Mouse (Mus musculus) neural tube, embryonic 15.5 days (tissue): ENCODE data around the gene Abca12. TPM values are rescaled to one million over a fixed set of nuclear protein-coding genes. Genes with fewer than 3 reads are reported as not detected.

Experiments used
- ATAC-seq: fragments of 200-750 bp; cut with Nextera tagmentation; 2 replicates; pipeline ENCODE4 v1.8.0; 2017; ENCODE audit warnings: mild to moderate bottlenecking, moderate TSS enrichment, moderate library complexity; ENCODE audit not compliant: low FRiP score
- H3K27ac ChIP-seq: fragments of 300-500 bp; sonication (generic); replicated peaks from 2 replicates; pipeline ENCODE4 v1.5.1; 2015; ENCODE audit warnings: mild to moderate bottlenecking, inconsistent platforms
- H3K27me3 ChIP-seq: fragments of 300-500 bp; sonication (generic); replicated peaks from 2 replicates; pipeline ENCODE4 v1.6.1; 2015; ENCODE audit warnings: inconsistent platforms
- H3K36me3 ChIP-seq: fragments of 300-500 bp; sonication (generic); 2 replicates; pipeline ENCODE4 v1.6.1; 2015; ENCODE audit warnings: inconsistent platforms
- H3K4me1 ChIP-seq: fragments of 300-500 bp; sonication (generic); 2 replicates; pipeline ENCODE4 v1.6.1; 2015; ENCODE audit warnings: inconsistent platforms
- H3K4me2 ChIP-seq: fragments of 300-500 bp; sonication (generic); 2 replicates; pipeline ENCODE4 v1.6.1; 2015; ENCODE audit warnings: inconsistent platforms, mild to moderate bottlenecking, moderate library complexity
- H3K4me3 ChIP-seq: fragments of 300-500 bp; sonication (generic); replicated peaks from 2 replicates; pipeline ENCODE4 v1.5.1; 2015; ENCODE audit warnings: mild to moderate bottlenecking, inconsistent platforms
- H3K9ac ChIP-seq: fragments of 300-500 bp; sonication (generic); replicated peaks from 2 replicates; pipeline ENCODE4 v1.6.1; 2015; ENCODE audit warnings: mild to moderate bottlenecking, inconsistent platforms
- H3K9me3 ChIP-seq: fragments of 300-500 bp; sonication (generic); replicated peaks from 2 replicates; pipeline ENCODE4 v1.6.1; 2016; ENCODE audit warnings: inconsistent platforms
- WGBS: fragments of 180-500 bp; shearing (Covaris S2); methylation state at CpG from one replicate; pipeline ENCODE4 v1.1.7; 2015; ENCODE audit warnings: mixed read lengths; 5-methylcytosine and 5-hydroxymethylcytosine counted together
- polyA plus RNA-seq: library from polyadenylated mRNA; unstranded; fragments of >200 nt; fragmentation: Nextera tagmentation; extraction: Ambion mirVana; gene quantifications from 2 replicates; pipeline ENCODE4 v1.2.1, GENCODE M21; 2015

The Abca12 gene
- polyA plus RNA-seq, 1 experiment from 2014 or later = 0.12 TPM

GRCm38 (mm10) chr1:71312171-71312570 lies 102.5 kb downstream of the Abca12 start:
- ATAC-seq = no peak
- Histone ChIP-seq H3K4me1 (no peaks in the 10 kb centered on the region), H3K27me3 (no peaks in the 10 kb centered on the region), H3K36me3 (no peaks in the 10 kb centered on the region), H3K9me3 (no peaks in the 10 kb centered on the region), H3K27ac (no peak overlapping the region), H3K4me3 (no peak overlapping the region), H3K4me2 (no peak overlapping the region), H3K9ac (no peak overlapping the region)
- 92% methylated on average over 4 of the region's 4 CpGs for WGBS

- no peaks in the 10 kb centered on the region for H3K4me1 ChIP-seq
- no peaks in the 10 kb centered on the region for H3K27me3 ChIP-seq
- no peak overlapping the region for H3K27ac ChIP-seq
- no peaks in the 10 kb centered on the region for H3K36me3 ChIP-seq
- ATAC-seq = no peak
- no peaks in the 10 kb centered on the region for H3K9me3 ChIP-seq
- H3K4me2 ChIP-seq = no peak overlapping the region
- 88% methylated on average over 6 of the region's 6 CpGs for WGBS
- H3K4me3 ChIP-seq = no peak overlapping the region
- no peak overlapping the region for H3K9ac ChIP-seq
Observed at GRCm38 (mm10) chr1:71310614-71311013, 104.1 kb downstream of the Abca12 start.

- H3K27me3 ChIP-seq = no peaks in the 10 kb centered on the region
- H3K4me2 ChIP-seq = no peak overlapping the region
- H3K36me3 ChIP-seq = no peaks in the 10 kb centered on the region
- WGBS = 57% methylated on average over 2 of the region's 2 CpGs
- H3K9me3 ChIP-seq = no peaks in the 10 kb centered on the region
- ATAC-seq = no peak
- H3K4me3 ChIP-seq = no peak overlapping the region
- no peak overlapping the region for H3K9ac ChIP-seq
- no peak overlapping the region for H3K27ac ChIP-seq
- no peaks in the 10 kb centered on the region for H3K4me1 ChIP-seq
Observed at GRCm38 (mm10) chr1:71307362-71307761, 107.3 kb downstream of the Abca12 start.

GRCm38 (mm10) chr1:71306196-71306595 lies 108.5 kb downstream of the Abca12 start:
- no peaks in the 10 kb centered on the region for H3K4me1 ChIP-seq
- WGBS = 53% methylated on average over 3 of the region's 3 CpGs
- ATAC-seq = no peak
- H3K27ac ChIP-seq = no peak overlapping the region
- no peak overlapping the region for H3K4me3 ChIP-seq
- no peak overlapping the region for H3K9ac ChIP-seq
- H3K36me3 ChIP-seq = no peaks in the 10 kb centered on the region
- H3K4me2 ChIP-seq = no peak overlapping the region
- H3K27me3 ChIP-seq = no peaks in the 10 kb centered on the region
- H3K9me3 ChIP-seq = no peaks in the 10 kb centered on the region

GRCm38 (mm10) chr1:71304588-71304987 lies 110.1 kb downstream of the Abca12 start:
- Histone ChIP-seq H3K27ac (no peak overlapping the region), H3K9me3 (no peaks in the 10 kb centered on the region), H3K9ac (no peak overlapping the region), H3K36me3 (no peaks in the 10 kb centered on the region), H3K27me3 (no peaks in the 10 kb centered on the region), H3K4me1 (no peaks in the 10 kb centered on the region), H3K4me3 (no peak overlapping the region), H3K4me2 (no peak overlapping the region)
- ATAC-seq = no peak
- 88% methylated on average over 2 of the region's 2 CpGs for WGBS

- Histone ChIP-seq H3K27ac (no peak overlapping the region), H3K4me2 (no peak overlapping the region), H3K4me1 (no peaks in the 10 kb centered on the region), H3K36me3 (no peaks in the 10 kb centered on the region), H3K9ac (no peak overlapping the region), H3K4me3 (no peak overlapping the region), H3K27me3 (no peaks in the 10 kb centered on the region), H3K9me3 (no peaks in the 10 kb centered on the region)
- ATAC-seq = no peak
- 68% methylated on average over 2 of the region's 2 CpGs for WGBS
Observed at GRCm38 (mm10) chr1:71297021-71297420, 117.7 kb downstream of the Abca12 start.

- Histone ChIP-seq H3K27ac (no peak overlapping the region), H3K36me3 (no peaks in the 10 kb centered on the region), H3K4me2 (no peak overlapping the region), H3K4me1 (no peaks in the 10 kb centered on the region), H3K9ac (no peak overlapping the region), H3K27me3 (no peaks in the 10 kb centered on the region), H3K9me3 (no peaks in the 10 kb centered on the region), H3K4me3 (no peak overlapping the region)
- ATAC-seq = no peak
- 63% methylated on average over 2 of the region's 2 CpGs for WGBS
Observed at GRCm38 (mm10) chr1:71296585-71296984, 118.1 kb downstream of the Abca12 start.

- Histone ChIP-seq H3K4me3 (no peak overlapping the region), H3K9me3 (no peaks in the 10 kb centered on the region), H3K27me3 (no peaks in the 10 kb centered on the region), H3K27ac (no peak overlapping the region), H3K4me2 (no peak overlapping the region), H3K4me1 (no peaks in the 10 kb centered on the region), H3K36me3 (no peaks in the 10 kb centered on the region), H3K9ac (no peak overlapping the region)
- WGBS = 28% methylated on average over 3 of the region's 3 CpGs
- no peak for ATAC-seq
Observed at GRCm38 (mm10) chr1:71291917-71292316, 122.8 kb downstream of the Abca12 start.

- Histone ChIP-seq H3K4me2 (no peak overlapping the region), H3K9me3 (no peaks in the 10 kb centered on the region)
Observed at GRCm38 (mm10) chr1:71289511-71289910, 125.2 kb downstream of the Abca12 start.

GRCm38 (mm10) chr1:71276940-71277339 lies 137.8 kb downstream of the Abca12 start:
- no peak overlapping the region for H3K27ac ChIP-seq
- no peak overlapping the region for H3K4me3 ChIP-seq
- no peaks in the 10 kb centered on the region for H3K27me3 ChIP-seq
- ATAC-seq = no peak
- H3K9ac ChIP-seq = no peak overlapping the region
- no peaks in the 10 kb centered on the region for H3K36me3 ChIP-seq
- no peaks in the 10 kb centered on the region for H3K4me1 ChIP-seq
- WGBS = 64% methylated on average over 5 of the region's 5 CpGs
- H3K9me3 ChIP-seq = no peaks in the 10 kb centered on the region
- no peak overlapping the region for H3K4me2 ChIP-seq

More at GRCm38 (mm10) chr1:71289511-71289910, 125.2 kb downstream of the Abca12 start:
- Histone ChIP-seq H3K27ac (no peak overlapping the region), H3K9ac (no peak overlapping the region), H3K27me3 (no peaks in the 10 kb centered on the region), H3K4me1 (no peaks in the 10 kb centered on the region), H3K36me3 (no peaks in the 10 kb centered on the region), H3K4me3 (no peak overlapping the region)
- 23% methylated on average over 5 of the region's 5 CpGs for WGBS
- ATAC-seq = no peak

- H3K27me3 ChIP-seq = no peaks in the 10 kb centered on the region
- 65% methylated on average over 7 of the region's 7 CpGs for WGBS
- no peak overlapping the region for H3K4me3 ChIP-seq
- H3K9ac ChIP-seq = no peak overlapping the region
- no peaks in the 10 kb centered on the region for H3K4me1 ChIP-seq
- H3K9me3 ChIP-seq = no peaks in the 10 kb centered on the region
- no peak overlapping the region for H3K4me2 ChIP-seq
- no peak for ATAC-seq
- no peaks in the 10 kb centered on the region for H3K36me3 ChIP-seq
- no peak overlapping the region for H3K27ac ChIP-seq
Observed at GRCm38 (mm10) chr1:71272550-71272949, 142.2 kb downstream of the Abca12 start.

GRCm38 (mm10) chr1:71272077-71272476 lies 142.6 kb downstream of the Abca12 start:
- no peaks in the 10 kb centered on the region for H3K4me1 ChIP-seq
- no peak for ATAC-seq
- no peak overlapping the region for H3K9ac ChIP-seq
- H3K27ac ChIP-seq = no peak overlapping the region
- no peak overlapping the region for H3K4me3 ChIP-seq
- H3K4me2 ChIP-seq = no peak overlapping the region
- H3K27me3 ChIP-seq = no peaks in the 10 kb centered on the region
- H3K36me3 ChIP-seq = no peaks in the 10 kb centered on the region
- WGBS = 78% methylated on average over 8 of the region's 8 CpGs
- H3K9me3 ChIP-seq = no peaks in the 10 kb centered on the region

- Histone ChIP-seq H3K4me2 (no peak overlapping the region), H3K27me3 (no peaks in the 10 kb centered on the region), H3K9ac (no peak overlapping the region), H3K36me3 (no peaks in the 10 kb centered on the region), H3K27ac (no peak overlapping the region), H3K4me1 (no peaks in the 10 kb centered on the region), H3K4me3 (no peak overlapping the region), H3K9me3 (no peaks in the 10 kb centered on the region)
- no peak for ATAC-seq
- 95% methylated on average over 3 of the region's 3 CpGs for WGBS
Observed at GRCm38 (mm10) chr1:71270083-71270482, 144.6 kb downstream of the Abca12 start.
